Mouse (Mus musculus): Measurements from ENCODE around the gene Jade3. TPM values are rescaled to one million over a fixed set of nuclear protein-coding genes. Genes with fewer than 3 reads are reported as not detected.

The Jade3 gene
- polyA plus RNA-seq, 1 experiment: 7.0 TPM

DNA sequence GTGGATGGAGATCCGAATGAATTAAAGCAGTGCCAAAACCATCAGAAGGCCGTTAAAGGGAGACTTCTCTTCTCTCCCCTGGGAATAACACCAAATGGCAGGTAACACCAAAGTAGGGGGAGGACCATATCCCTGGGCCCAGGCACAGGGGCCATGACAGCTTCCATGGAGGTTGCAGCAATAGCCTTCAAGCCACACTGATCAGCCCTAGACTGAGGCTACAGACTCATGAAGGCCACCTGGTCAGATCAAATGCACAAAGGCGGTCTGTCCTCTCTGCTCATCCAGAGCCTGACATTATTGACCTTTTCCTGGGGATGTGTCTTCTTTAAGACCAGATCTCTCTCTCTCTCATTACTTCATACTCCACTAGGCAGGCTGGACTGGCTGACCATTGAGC, 118.4 kb downstream of the Jade3 start:
- no peak overlapping the region for H3K4me3 ChIP-seq (ENCODE audit: insufficient read depth, low read length)
- no peak overlapping the region for H3K27ac ChIP-seq (ENCODE audit: insufficient read depth, low read length)
- TF ChIP-seq POLR2A (IDR thresholded peaks at IDR 0.05; ENCODE audit: low read depth, low read length) (no peak), CTCF (IDR thresholded peaks at IDR 0.05; ENCODE audit: borderline replicate concordance, insufficient read depth, low read length) (no peak)
- H3K4me1 ChIP-seq (ENCODE audit: control insufficient read depth, insufficient read depth, low read length): no peaks in the 10 kb centered on the region

- TF ChIP-seq CTCF (IDR thresholded peaks at IDR 0.05; ENCODE audit: borderline replicate concordance, insufficient read depth, low read length) (no peak), POLR2A (IDR thresholded peaks at IDR 0.05; ENCODE audit: low read depth, low read length) (no peak)
- Histone ChIP-seq H3K4me1 (ENCODE audit: control insufficient read depth, insufficient read depth, low read length) (no peaks in the 10 kb centered on the region), H3K27ac (ENCODE audit: insufficient read depth, low read length) (no peak overlapping the region), H3K4me3 (ENCODE audit: insufficient read depth, low read length) (no peak overlapping the region)
Measured at GRCm38 (mm10) chrX:20547609-20548008, 122.1 kb downstream of the Jade3 start.

DNA sequence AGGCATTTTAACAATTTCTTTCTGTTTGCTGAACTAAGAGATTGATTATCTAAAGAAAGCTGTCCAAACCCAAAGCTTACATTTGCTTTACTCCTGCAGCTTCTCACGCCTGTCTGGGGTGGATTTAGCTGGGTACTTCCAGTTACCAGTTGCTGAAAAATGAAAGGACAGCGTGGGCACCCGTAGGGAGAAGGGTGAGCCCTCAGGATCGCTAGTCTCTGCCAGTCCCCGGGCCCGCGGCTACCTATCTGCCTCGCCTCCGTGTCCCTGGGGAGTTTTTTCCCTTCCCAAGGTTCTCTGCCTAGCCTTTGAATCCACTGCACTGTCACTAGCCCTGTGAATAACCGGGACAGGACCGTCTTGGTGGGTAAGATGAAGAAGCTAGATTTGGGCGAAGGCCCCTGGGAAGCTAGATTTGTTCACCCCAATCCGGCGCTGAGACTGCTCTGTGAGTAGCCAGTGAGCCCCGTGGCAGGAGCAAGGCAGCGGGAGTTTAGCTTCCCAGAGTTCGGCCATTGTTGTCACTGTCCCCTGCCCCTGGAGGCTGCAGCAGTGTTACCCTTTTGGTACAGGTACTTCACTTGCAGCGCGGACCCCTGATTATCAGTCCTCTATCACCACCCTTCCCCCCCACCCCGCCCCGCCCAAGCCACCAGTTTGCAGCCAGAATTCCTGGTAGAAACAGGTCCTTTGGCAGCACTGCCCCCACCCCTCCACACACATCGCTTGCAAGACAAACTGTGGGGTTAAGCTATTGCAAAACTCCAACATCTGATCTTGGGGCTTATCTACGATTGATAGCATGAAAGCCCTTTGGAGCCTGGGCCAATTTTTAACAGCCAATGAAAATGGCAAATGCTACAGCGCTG, 122.8 kb downstream of the Jade3 start:
- H3K4me3 ChIP-seq (ENCODE audit: insufficient read depth, low read length): peak overlapping the region; percentile 13; the same call in 1 of the 2 replicates
- TF ChIP-seq POLR2A (IDR thresholded peaks at IDR 0.05; ENCODE audit: low read depth, low read length): no peak
- TF ChIP-seq CTCF (IDR thresholded peaks at IDR 0.05; ENCODE audit: borderline replicate concordance, insufficient read depth, low read length): no peak
- H3K4me1 ChIP-seq (ENCODE audit: control insufficient read depth, insufficient read depth, low read length): no peaks in the 10 kb centered on the region
- H3K27ac ChIP-seq (ENCODE audit: insufficient read depth, low read length): no peak overlapping the region

- no peak for TF ChIP-seq POLR2A (IDR thresholded peaks at IDR 0.05; ENCODE audit: low read depth, low read length)
- TF ChIP-seq CTCF (IDR thresholded peaks at IDR 0.05; ENCODE audit: borderline replicate concordance, insufficient read depth, low read length): no peak
- Histone ChIP-seq H3K27ac (ENCODE audit: insufficient read depth, low read length) (no peak overlapping the region), H3K4me1 (ENCODE audit: control insufficient read depth, insufficient read depth, low read length) (no peaks in the 10 kb centered on the region), H3K4me3 (ENCODE audit: insufficient read depth, low read length) (no peak overlapping the region)
Measured at GRCm38 (mm10) chrX:20548880-20549440, 123.5 kb downstream of the Jade3 start.

DNA sequence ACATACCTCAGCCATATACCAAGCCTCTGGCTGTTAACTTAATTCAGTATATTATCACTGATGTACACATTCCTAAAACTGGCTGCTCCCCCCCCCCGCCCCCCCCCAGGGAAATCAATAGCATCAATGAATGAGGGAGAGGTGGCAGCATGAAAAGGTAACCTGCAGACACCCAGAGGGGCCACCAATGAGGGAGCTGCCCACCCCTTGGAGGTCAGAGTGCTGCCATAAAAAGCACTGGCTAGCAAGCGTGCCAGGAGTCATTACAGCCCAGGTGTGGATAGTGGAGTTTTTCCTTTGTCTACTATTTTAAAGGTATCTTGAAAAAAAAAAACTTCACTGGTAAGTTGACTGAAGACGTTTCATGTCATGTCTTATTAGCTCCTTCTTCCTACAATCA, 124.0 kb downstream of the Jade3 start, which contains the start of gene Rgn:
Gene Rgn, plus strand, starts transcription at position 256 of the 400 bp plus-strand sequence.
- no peak within 1 kb of the TSS for H3K4me3 ChIP-seq (ENCODE audit: insufficient read depth, low read length)
- no peak within 1 kb of the TSS for H3K27ac ChIP-seq (ENCODE audit: insufficient read depth, low read length)
- TF ChIP-seq POLR2A (IDR thresholded peaks at IDR 0.05; ENCODE audit: low read depth, low read length) (no peak), CTCF (IDR thresholded peaks at IDR 0.05; ENCODE audit: borderline replicate concordance, insufficient read depth, low read length) (no peak)
- H3K4me1 ChIP-seq (ENCODE audit: control insufficient read depth, insufficient read depth, low read length): no peaks in the 10 kb centered on the region

GRCm38 (mm10) chrX:20552199-20552598, 126.7 kb downstream of the Jade3 start:
- H3K4me3 ChIP-seq (ENCODE audit: insufficient read depth, low read length): no peak overlapping the region
- H3K4me1 ChIP-seq (ENCODE audit: control insufficient read depth, insufficient read depth, low read length): no peaks in the 10 kb centered on the region
- TF ChIP-seq POLR2A (IDR thresholded peaks at IDR 0.05; ENCODE audit: low read depth, low read length) (no peak), CTCF (IDR thresholded peaks at IDR 0.05; ENCODE audit: borderline replicate concordance, insufficient read depth, low read length) (no peak)
- H3K27ac ChIP-seq (ENCODE audit: insufficient read depth, low read length): no peak overlapping the region

- TF ChIP-seq CTCF (IDR thresholded peaks at IDR 0.05; ENCODE audit: borderline replicate concordance, insufficient read depth, low read length) (no peak), POLR2A (IDR thresholded peaks at IDR 0.05; ENCODE audit: low read depth, low read length) (no peak)
- H3K4me3 ChIP-seq (ENCODE audit: insufficient read depth, low read length): no peak overlapping the region
- no peaks in the 10 kb centered on the region for H3K4me1 ChIP-seq (ENCODE audit: control insufficient read depth, insufficient read depth, low read length)
- no peak overlapping the region for H3K27ac ChIP-seq (ENCODE audit: insufficient read depth, low read length)
Measured at GRCm38 (mm10) chrX:20561846-20562245, 136.4 kb downstream of the Jade3 start.

DNA sequence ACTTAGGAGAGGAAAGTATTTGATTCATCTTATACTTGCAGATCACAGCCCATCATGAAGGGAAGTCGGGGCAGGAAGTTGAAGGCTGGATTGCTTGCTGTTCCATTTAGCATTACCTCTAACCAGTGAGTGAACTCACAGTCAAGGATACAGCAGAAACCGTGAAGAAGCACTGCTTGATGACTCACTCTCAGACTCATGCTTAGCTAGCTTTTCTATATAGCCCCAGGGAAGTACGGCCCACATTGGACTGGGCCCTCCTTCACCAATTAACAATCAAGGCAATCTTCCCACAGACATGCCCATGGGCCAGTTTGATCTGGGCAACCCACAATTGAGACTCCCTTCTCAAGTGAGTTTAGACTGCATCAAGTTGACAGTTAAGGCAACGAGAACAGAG, 138.5 kb downstream of the Jade3 start:
- Histone ChIP-seq H3K4me1 (ENCODE audit: control insufficient read depth, insufficient read depth, low read length) (no peaks in the 10 kb centered on the region), H3K4me3 (ENCODE audit: insufficient read depth, low read length) (no peak overlapping the region), H3K27ac (ENCODE audit: insufficient read depth, low read length) (no peak overlapping the region)
- TF ChIP-seq POLR2A (IDR thresholded peaks at IDR 0.05; ENCODE audit: low read depth, low read length): no peak
- no peak for TF ChIP-seq CTCF (IDR thresholded peaks at IDR 0.05; ENCODE audit: borderline replicate concordance, insufficient read depth, low read length)

Other genes starting within 250 kb of the Jade3 start
- gene Slc9a7, start 133.9 kb upstream of the Jade3 start, polyA plus RNA-seq (2011; ENCODE audit: insufficient read length, low read depth, missing spikeins): 0.20 and 0.91 TPM in 2 replicates
- gene Rp2, start 61.2 kb upstream of the Jade3 start, polyA plus RNA-seq (2011; ENCODE audit: insufficient read length, low read depth, missing spikeins): 24.0 and 27.0 TPM in 2 replicates
- not detected in 2 replicates for gene Rgn, start 124.1 kb downstream of the Jade3 start, polyA plus RNA-seq (2011; ENCODE audit: insufficient read length, low read depth, missing spikeins)
- 25.6 and 28.7 TPM in 2 replicates for gene Rbm10, start 191.8 kb downstream of the Jade3 start, polyA plus RNA-seq (2011; ENCODE audit: insufficient read length, low read depth, missing spikeins)
- 116 and 126 TPM in 2 replicates for gene Ndufb11, start 191.9 kb downstream of the Jade3 start, polyA plus RNA-seq (2011; ENCODE audit: insufficient read length, low read depth, missing spikeins)
- 312 and 384 TPM in 2 replicates for gene Uba1, start 232.6 kb downstream of the Jade3 start, polyA plus RNA-seq (2011; ENCODE audit: insufficient read length, low read depth, missing spikeins)